Mouse (Mus musculus): ENCODE data around the gene Ucn.

DNA sequence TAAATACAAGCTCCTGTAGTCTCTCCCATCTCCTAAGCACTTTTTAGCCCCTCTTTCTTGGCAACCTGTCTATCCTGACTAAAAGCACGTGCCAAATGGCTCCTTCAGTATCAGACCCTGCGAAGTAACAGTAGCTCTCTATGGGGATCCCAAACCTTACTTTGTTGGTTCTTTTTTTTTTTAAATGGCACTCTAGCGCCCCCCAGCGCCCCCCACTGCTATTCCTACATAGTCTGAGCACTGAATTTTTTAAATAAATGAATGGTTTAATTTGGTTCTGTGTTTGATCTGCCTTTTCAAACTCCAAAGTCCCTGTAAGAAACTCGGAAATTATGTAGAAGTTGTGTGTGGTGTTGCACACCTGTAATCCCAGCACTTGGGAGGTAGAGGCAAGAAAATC is 12.6 kb downstream of the Ucn start:
- no peak for TF ChIP-seq NANOG (IDR thresholded peaks at IDR 0.05; ENCODE audit: borderline replicate concordance, low read length)
- TF ChIP-seq CTCF (conservative IDR thresholded peaks at IDR 0.05; ENCODE audit: low read length): peak; percentile 83

Measured in E14TG2a.4 (cell line).